Mouse (Mus musculus) erythroblast, embryonic 14.5 days (primary cell): ENCODE results near the gene Atad2b.
"Not testable (repeated sequence)": the region's sequence is repeated elsewhere in the genome, so short reads cannot be mapped to it uniquely, and the experiment has no call there.

Source experiments
- GATA1 ChIP-seq: IDR thresholded peaks from 2 replicates; pipeline ENCODE4 v1.6.1; 2012; ENCODE audit warnings: low read length, inconsistent platforms, mixed read lengths
- TAL1 ChIP-seq: IDR thresholded peaks from 3 replicates; pipeline ENCODE4 v1.6.1; 2012; ENCODE audit warnings: low read length, inconsistent platforms, mixed read lengths

DNA sequence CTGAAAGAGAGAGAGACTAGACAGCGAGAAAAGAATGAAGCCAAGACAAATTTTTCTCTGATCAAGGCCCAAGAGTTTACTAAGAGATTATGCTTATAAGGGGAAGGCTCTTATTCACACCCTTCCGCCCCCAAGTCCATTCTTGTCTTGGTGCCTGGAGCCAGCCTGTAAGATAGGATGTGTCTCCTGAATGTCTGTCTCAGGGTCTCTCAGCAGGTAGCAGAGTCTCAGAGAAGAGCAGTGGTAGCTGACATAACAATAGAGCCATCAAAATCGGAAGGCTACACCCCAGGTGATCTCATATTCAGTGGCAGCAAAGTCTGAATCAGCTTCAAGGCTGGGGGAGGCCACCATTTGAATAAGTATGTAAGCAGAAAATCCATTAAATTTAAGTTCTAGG lies 88.6 kb downstream of the Atad2b start:
- not testable (repeated sequence) for TF ChIP-seq TAL1, GATA1
